Mouse (Mus musculus): ENCODE data around the gene Ahcy.

GRCm38 (mm10) chr2:155052681-155053080 lies 21.6 kb downstream of the Ahcy start:
- TF ChIP-seq POLR2A (IDR thresholded peaks at IDR 0.05; ENCODE audit: low read depth, low read length) (no peak), CTCF (conservative IDR thresholded peaks at IDR 0.05 in 1 of 2, IDR thresholded peaks at IDR 0.05 in 1 of 2; ENCODE audit: low read depth in 2 of 2, low read length in 2 of 2) (no peak), CHD2 (IDR thresholded peaks at IDR 0.05; ENCODE audit: low read length) (no peak), MAFK (IDR thresholded peaks at IDR 0.05; ENCODE audit: insufficient replicate concordance, low read length) (no peak), MYC (IDR thresholded peaks at IDR 0.05; ENCODE audit: low read depth, low read length) (no peak), ZKSCAN1 (IDR thresholded peaks at IDR 0.05; ENCODE audit: borderline replicate concordance, low read depth, low read length) (no peak), UBTF (IDR thresholded peaks at IDR 0.05; ENCODE audit: low read depth, low read length) (no peak), RAD21 (IDR thresholded peaks at IDR 0.05; ENCODE audit: low read depth, low read length) (no peak), NELFE (IDR thresholded peaks at IDR 0.05; ENCODE audit: low read depth, low read length) (no peak)

All from CH12.LX (cell line).